8 mouse cellular contexts compared by ENCODE assay signal in the genomic region with DNA sequence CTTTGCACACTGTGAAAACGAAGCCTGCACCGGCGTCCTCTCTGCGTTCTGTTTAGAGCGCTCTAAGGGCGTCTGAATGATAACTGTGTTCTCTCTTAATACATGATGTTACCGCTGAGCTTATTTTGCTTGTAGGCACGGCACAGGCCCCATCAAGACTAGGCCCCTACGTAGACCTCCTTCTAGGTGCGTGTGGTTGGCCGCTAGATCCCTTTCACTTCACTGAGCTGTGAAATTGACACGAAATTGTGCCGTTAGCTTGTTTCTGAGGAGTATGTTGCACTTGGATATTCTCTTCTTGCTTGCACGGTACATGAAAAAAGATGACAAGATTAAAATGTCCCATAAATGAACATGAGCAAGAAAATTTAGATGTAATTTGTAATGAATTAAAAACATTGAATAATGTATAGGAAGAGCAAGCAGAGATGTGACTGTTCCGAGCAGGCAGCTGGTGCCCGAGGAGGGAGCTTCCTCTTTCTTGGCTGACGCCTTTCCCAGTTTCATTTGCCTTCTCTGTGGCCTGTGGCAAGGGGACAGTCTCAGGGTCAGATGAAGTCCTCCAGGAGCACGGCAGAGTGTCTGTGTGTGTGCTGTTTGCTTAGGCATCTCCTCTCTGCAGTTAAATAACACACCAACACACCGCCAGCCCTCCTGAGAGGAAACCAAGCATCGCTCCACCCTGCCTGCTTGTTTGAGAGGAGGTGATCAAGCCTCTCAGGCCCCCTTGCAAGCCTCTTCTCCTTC.
DNase-seq lines count a peak whose midpoint lies in the region; ATAC-seq and TF ChIP-seq lines count a peak whose summit lies in the region.

No protein-coding gene starts in this region.

- 0 out of 2 replicates have a peak, but pooled peaks have one; percentile 32 for ATAC-seq in forebrain, embryonic 16.5 days
- no peak for ATAC-seq in midbrain, embryonic 13.5 days

- H3K27ac ChIP-seq in layer of hippocampus, adult 2 months: peak overlapping the region; percentile 32; the same call in 1 of the 2 replicates
- 0 out of 2 replicates have a peak overlapping the region, but pooled peaks have one; percentile 31 for H3K27ac ChIP-seq in brown adipose tissue, adult 24 weeks (replicated peaks; ENCODE audit: low read depth, low read length)
- H3K27ac ChIP-seq in forebrain, embryonic 16.5 days (ENCODE audit: low read length): peak overlapping the region; percentile 31
- H3K27ac ChIP-seq in midbrain, embryonic 13.5 days: peak overlapping the region; percentile 69
- H3K27ac ChIP-seq in limb, embryonic 10.5 days: no peak overlapping the region

- no peaks in the 10 kb centered on the region for H3K9me3 ChIP-seq in forebrain, embryonic 16.5 days (ENCODE audit: control insufficient read depth, low read length)
- no peaks in the 10 kb centered on the region for H3K9me3 ChIP-seq in midbrain, embryonic 13.5 days
- no peaks in the 10 kb centered on the region for H3K9me3 ChIP-seq in limb, embryonic 10.5 days (replicated peaks)

- H3K4me2 ChIP-seq in forebrain, embryonic 16.5 days (ENCODE audit: low read length): no peak overlapping the region
- H3K4me2 ChIP-seq in midbrain, embryonic 13.5 days (replicated peaks): no peak overlapping the region

- no peaks in the 10 kb centered on the region for H3K27me3 ChIP-seq in forebrain, embryonic 16.5 days (replicated peaks; ENCODE audit: control insufficient read depth, insufficient read depth, low read length)
- no peaks in the 10 kb centered on the region for H3K27me3 ChIP-seq in midbrain, embryonic 13.5 days
- no peaks in the 10 kb centered on the region for H3K27me3 ChIP-seq in limb, embryonic 10.5 days (ENCODE audit: low read depth, poor library complexity, severe bottlenecking)

- TF ChIP-seq CTCF in layer of hippocampus, adult 2 months (conservative IDR thresholded peaks at IDR 0.05): no peak

- 51% methylated on average over 20 of the region's 20 CpGs for WGBS in forebrain, embryonic 16.5 days
- WGBS in midbrain, embryonic 13.5 days: 56% methylated on average over 20 of the region's 20 CpGs
- 85% methylated on average over 20 of the region's 20 CpGs for WGBS in limb, embryonic 10.5 days

- peaks cover 27% of the 10 kb centered on the region for H3K4me1 ChIP-seq in brown adipose tissue, adult 24 weeks (ENCODE audit: control insufficient read depth, insufficient read depth, insufficient read length, low read length)
- H3K4me1 ChIP-seq in forebrain, embryonic 16.5 days (replicated peaks; ENCODE audit: control insufficient read depth, insufficient read depth, low read length): peaks cover 54% of the 10 kb centered on the region
- peaks cover 59% of the 10 kb centered on the region for H3K4me1 ChIP-seq in midbrain, embryonic 13.5 days (replicated peaks)
- peaks cover 62% of the 10 kb centered on the region for H3K4me1 ChIP-seq in limb, embryonic 10.5 days

- no peaks in the 10 kb centered on the region for H3K36me3 ChIP-seq in forebrain, embryonic 16.5 days (ENCODE audit: control insufficient read depth, insufficient read depth)
- H3K36me3 ChIP-seq in midbrain, embryonic 13.5 days: no peaks in the 10 kb centered on the region
- no peaks in the 10 kb centered on the region for H3K36me3 ChIP-seq in limb, embryonic 10.5 days

- no peak for DNase-seq in layer of hippocampus, adult 2 months (ENCODE audit: low spot score in 2 of 2)
- DNase-seq in layer of hippocampus, postnatal 14 days (ENCODE audit: low spot score in 2 of 2): no peak
- DNase-seq in gastrocnemius, adult 18-20 months (ENCODE audit: low spot score): no peak
- no peak for DNase-seq in limb, embryonic 10.5 days (ENCODE audit: low spot score)
- DNase-seq in urinary bladder, postnatal 10 days (ENCODE audit: low spot score): no peak

- no peak overlapping the region for H3K9ac ChIP-seq in forebrain, embryonic 16.5 days (replicated peaks; ENCODE audit: low read depth, low read length)
- peak overlapping the region; percentile 29; the same call in 1 of the 2 replicates for H3K9ac ChIP-seq in midbrain, embryonic 13.5 days (replicated peaks)

- H3K4me3 ChIP-seq in layer of hippocampus, adult 2 months: no peak overlapping the region
- H3K4me3 ChIP-seq in brown adipose tissue, adult 24 weeks (ENCODE audit: insufficient read depth, low read depth, low read length): no peak overlapping the region
- no peak overlapping the region for H3K4me3 ChIP-seq in forebrain, embryonic 16.5 days (replicated peaks; ENCODE audit: low read length)
- no peak overlapping the region for H3K4me3 ChIP-seq in midbrain, embryonic 13.5 days (replicated peaks)
- H3K4me3 ChIP-seq in limb, embryonic 10.5 days: no peak overlapping the region
